Mouse (Mus musculus) neural tube, embryonic 10.5 days (tissue): ENCODE measurements around the gene Cstb.

Source experiments
- DNase-seq: peaks from one replicate; pipeline ENCODE4 v3.0.0-alpha.2; 2017; ENCODE audit warnings: low spot score; ENCODE audit errors: extremely low spot score

Cstb gene

DNA sequence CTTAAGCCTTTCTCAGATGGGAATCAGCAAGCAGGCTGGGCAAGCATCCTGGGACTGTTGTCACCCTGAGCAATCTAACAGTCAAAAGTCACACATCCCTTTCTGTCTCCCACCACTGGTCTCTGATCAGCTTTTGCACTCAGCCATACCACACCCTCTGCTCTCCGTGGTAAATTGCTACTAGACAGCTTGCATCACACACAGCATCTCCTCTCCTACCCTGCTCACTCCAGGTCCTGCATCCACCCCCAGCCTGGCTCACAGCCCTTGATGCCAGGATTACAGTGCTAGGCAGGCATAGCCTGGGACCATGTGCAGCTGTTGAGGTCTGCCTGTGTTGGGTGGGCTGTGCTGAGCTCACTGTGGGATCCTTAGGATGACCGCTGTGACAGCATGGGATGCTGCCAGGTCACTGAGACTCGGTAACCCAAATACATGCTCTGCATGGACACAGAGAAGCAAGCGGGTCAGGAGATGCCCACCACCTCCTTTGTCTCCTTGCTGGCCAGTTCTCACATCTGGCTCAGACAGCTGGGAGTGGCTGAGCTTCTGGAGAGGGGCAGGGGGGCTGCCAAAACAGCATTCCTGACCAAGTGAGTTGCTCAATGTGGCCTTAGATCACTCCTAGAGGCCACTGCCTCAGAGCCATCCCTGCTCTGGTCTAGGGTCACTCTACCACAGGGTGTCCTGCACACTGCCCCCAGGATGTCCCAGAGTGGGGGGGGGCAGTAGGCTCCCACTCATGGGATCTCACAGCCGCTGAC, 33.1 kb downstream of the Cstb start:
- no peak for DNase-seq

DNA sequence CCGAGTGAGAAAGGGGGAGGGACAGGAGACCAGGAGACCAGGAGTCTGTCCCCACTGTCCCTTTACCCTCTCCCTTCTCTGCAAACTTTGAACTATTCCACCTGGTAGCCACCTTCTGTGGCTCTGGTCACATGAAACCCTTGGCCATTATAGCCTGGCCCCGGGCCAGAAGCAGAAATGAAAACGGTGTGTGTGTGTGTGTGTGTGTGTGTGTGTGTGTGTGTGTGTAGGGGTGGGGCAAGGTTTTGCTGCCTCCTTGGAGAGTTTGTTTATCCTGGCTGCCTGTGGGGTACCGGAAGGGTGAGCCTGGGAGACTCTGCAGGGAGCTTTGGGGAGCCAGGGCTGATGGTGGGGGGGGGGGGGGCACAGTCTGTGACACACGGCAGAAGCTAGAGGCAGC, 35.0 kb downstream of the Cstb start:
- no peak for DNase-seq

DNA sequence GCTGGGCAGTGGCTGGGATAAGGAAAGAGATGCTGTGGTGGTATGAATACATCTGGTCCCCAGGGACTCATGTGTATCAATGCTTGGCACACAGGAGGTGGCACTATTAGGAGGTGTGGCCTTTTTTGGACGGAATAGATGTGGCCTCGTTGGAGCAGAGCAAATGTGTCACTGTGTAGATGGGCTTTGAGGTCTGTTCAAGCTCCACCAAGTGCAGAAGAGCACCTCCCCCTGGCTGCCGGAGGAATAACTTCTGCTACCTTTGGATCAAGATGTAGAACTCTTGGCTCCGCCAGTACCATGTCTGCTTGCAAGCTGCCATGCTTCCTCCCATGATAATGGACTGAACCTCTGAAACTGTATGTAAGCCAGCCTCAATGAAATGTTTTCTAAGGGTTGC, 36.3 kb downstream of the Cstb start:
- DNase-seq, result no peak

DNA sequence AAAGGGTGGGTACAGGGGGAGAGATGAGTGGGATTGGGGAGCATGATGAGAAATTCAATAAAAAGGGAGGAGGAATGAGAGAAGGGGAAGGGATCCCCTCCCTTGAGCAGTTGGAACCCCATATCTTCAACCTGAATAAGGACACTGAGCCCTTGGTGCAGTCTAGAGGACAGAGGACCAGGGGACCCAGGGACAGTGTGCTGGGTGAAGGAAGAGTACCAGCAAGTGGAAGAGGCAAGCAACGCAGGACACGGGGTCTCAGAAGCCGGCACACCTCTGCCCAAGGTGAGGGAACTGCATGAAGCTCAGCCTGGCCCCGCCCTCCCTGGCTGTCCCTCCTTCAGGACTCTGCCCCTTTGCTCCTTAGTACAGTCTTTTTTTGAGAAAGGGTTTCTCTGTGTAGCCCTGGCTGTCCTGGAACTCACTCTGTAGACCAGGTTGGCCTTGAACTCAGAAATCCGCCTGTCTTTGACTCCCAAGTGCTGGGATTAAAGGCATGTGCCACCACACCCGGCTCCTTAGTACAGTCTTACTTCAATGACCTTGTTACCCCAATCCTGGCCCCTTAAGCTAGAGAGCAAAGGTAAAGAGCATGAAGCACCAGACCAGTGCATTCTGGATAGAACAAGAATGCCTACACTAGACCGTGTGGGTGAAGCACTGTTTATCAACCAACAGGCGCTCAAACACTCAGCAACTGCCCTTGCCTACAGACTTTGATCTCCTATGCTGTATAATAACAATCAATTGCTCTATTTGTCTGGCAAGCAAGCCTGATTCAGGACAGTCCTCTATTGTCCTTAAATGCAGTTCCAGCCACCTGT, 37.7 kb downstream of the Cstb start:
- DNase-seq, result no peak

DNA sequence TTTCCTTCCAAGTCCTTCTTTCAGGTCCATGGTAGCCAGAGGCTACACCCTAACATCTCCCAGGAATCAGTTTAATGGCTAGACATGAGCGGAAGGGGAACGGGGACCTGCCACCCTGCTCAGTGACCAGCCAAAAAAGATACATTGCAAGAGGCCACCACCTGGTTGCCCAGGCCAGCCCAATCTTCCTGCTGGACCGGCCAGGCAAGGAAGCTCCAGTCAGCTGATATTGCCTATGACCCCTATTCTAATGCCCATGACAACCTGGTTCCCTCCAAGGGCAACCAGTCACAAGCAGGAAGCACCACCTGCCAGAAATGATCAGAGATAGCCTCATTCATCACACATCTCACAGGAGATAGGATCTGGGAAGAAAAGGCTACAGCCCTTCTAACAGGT, 38.3 kb downstream of the Cstb start:
- no peak for DNase-seq

DNA sequence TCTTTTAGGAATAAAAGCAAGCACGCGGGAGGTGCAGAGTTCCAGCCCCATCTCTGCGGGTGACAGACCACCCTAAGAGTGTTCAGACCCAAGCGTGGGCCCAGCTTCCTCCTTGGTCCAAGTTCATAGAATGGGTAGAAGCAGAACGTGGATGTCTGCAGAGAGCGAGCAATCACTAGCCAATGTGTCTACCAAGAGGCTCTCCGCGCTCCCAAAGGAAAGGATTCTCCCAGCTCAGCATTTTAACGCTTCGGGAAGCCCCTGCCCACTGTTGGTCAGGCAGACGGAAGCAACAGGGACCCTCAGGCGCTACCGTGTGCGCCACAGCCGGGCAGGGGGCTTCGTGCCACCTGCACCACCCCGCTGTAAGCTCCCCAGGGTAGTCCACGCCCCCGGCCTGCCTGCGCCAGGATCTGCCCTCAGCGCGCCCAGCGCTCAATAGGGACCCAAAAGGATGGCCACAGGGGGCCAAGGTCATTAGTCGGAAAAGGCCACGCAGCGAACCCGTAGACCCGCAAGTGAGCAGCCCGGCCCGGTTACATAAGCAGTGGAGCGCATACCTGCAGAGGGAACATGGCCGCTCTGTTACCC, 38.8 kb downstream of the Cstb start:
- DNase-seq, result no peak

DNA sequence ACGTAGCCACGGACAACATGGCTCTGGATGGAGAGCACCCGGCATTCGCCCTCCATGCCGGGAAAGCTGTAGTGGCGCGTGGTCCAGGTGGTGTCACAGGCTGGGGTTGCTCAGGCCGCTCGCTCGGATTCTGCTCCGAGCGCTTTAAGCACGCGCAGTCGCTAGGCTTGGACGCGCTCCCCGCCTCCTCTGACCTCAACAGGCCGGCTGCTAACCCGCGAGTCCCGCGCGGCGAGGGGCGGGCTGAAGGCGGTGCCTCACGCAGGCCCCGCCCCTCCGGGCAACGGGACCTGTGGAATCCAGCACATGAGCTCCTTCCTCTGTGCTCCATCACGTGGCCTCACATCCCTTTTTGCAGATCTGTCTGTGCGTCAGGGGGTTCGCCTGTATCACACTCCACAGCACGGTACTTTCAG, 39.3 kb downstream of the Cstb start, which contains the start of gene Pdxk:
Gene Pdxk (minus strand): TSS at position 184 of the 416 bp plus-strand sequence.
- peak; percentile 89 for DNase-seq

DNA sequence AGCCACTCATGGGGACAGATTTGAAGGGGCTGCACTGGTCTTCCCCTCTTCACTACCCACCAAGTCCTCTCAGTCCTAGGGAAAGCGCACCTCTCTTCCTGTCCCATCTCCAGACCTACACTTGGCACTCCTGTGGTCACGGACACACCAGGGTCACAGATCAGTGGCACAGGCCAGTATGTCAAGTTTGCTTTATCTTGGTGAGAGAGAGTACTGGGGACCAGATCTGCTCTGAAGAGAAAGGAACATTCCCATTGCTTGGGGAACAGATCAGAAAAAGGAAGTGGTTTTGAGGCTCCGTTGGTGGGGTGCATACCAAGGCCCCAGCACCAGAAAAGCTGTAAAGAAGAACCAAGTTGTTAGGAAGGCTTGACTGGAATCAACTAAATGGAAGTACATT, 40.0 kb downstream of the Cstb start:
- no peak for DNase-seq

DNA sequence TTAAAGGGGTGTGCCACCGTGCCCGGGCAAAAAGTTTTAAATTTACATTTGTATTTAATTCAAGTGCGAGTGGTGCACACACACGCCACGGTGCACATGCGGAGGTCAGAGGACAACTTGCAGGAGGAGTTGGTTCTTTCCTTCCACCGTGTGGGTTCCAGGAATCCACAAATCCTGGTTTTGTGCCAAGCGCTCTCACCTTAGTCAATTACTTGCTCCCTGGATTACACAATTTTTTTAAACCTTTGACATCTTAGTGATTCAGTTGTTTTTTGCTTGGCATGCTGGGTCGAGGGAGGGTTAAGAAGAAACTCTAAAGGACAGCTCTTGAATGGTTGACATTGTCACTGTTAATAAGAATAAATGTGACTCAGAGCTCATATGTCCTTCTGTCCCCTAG, 41.2 kb downstream of the Cstb start:
- no peak for DNase-seq

DNA sequence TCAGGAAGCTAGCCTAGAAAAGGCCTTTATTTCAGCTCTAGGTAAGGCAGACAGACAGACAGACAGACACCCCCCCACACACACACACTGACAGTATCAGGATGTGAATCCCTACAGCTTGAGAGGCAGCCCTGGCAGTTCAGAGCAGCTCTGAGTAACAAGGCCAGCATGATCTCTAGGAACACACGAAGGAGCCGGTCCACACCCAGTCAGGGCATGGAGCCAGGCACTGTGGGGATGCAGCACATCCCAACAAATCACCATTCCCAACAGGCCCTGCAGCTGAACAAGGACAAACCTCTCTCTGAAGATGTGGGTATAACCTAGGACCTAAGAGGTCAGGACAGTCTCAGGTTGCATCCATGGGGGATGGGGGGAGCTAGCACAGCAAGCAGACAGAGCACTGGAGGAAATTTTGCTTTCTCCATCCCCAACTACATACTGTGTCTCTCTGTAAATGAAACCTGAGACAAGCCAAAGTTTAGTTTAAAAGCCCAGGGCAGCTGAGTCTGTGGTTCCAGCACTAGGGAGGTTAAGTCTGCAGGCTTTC, 42.4 kb downstream of the Cstb start:
- DNase-seq, result no peak

DNA sequence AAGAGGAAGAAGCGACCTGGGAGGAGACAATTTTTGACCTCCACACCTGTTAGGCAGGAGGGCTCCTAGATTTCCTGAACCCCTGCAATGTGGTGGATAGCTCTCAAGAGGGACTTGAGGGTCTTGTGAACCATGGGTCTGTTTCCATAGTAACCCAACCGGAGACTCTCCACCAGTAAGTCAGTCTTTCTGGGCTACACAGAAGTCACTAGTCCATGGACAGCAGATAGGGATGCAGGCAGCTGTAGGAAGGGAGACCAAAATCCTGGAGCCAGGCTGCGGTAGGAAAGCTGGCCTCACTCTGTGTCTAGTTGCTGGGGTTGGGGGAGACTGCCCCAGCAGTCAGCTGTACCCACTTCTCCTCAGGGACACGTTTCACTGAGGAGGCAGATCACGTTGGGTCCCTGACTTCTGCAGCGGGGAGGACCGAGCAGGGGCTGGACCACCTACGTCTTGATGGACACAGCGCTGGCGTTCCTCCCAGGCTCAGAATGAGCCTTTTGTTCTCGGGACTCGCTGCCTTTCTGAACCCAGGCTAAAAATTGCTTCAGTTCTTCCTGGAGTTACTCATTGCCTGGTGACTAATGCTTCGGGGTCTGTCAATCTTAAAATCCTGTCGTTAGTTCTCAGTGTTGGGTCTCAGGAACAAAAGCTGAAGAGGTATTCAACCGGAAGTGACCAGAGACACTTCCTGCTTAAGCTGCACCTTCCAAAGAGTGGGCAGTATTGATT, 45.3 kb downstream of the Cstb start:
- peak; percentile 36 for DNase-seq

DNA sequence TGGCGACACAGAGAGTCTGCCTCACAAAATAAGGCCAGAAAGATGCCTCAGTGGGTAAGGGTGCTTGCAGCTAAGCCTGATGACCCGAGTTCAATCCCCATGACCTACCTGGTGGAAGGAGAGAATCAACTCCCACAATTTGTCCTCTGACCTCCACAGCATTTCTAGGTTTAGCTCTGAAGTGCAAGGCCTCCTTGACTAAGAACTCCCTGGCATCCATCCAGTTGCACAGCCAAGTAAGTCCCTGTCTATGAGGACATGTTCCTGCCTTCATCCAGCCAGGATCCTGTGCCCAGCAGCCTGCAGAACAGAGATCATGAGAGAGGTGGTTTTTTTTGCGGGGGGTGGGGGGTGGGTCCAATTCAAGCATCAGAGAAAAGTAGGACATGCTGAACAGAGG, 46.6 kb downstream of the Cstb start:
- no peak for DNase-seq

DNA sequence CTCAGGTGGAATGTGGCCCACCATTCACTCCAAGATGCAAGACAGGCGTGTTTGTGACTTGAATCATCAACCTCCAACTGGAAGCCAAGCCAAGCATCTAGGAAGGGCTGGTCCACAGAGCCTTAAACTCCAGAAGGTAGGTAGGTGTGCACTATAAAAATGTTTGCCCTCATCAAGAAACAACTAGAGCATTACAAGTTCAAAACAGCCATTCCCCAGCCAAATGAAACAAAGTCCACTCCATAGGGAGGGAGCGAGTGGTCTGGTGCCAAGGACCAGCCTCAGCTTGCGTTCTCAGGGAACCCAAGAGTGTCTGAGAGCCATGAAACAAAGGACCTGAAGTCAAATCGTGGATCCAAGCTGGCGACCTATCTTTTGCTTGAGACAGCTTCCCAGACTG, 48.0 kb downstream of the Cstb start:
- DNase-seq, result no peak

DNA sequence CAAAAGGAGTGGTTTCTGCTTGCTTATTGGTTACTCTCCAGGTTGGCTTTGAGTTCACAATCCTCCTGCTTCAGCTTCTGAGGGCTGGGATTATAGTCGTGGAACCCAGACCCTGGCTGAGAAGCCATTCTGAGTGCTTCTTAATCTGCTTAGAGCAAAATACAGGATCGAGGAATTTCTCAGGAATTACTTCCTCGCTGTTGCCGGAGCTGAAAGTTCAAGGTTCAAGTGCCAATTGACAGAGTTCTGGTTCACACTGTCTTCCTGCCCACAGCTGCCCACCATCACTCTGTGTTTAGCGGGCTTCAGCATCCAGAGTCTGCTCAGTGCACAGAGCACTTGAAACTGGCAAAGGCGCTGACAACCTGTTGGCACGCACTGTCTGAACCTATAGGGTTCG, 49.3 kb downstream of the Cstb start:
- DNase-seq, result no peak

DNA sequence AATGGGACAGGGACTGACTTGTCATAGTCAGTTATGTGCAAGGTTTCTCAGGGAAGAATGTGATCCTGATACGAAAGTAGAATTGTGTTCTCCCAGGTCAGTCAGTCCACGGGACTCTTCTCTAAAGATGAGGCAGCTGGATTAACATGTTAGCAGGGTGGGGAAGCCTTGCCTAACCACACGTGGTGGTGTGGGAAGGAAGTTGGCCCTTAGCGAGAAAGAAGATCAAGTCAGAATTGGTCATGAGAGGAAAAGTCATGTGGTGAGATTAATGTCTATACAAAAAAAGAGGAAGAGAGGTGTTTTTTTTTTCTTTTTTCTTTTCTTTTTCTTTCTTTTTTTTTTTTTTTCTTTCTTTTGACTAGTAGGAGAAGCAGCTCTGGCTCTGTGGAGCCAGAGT, 51.4 kb downstream of the Cstb start:
- DNase-seq, result no peak
